Mouse (Mus musculus): ENCODE results near the gene Sytl4.

- TF ChIP-seq CTCF (IDR thresholded peaks at IDR 0.05; ENCODE audit: control insufficient read depth, insufficient read depth, low read length) (no peak), POLR2A (IDR thresholded peaks at IDR 0.05; ENCODE audit: borderline replicate concordance, control insufficient read depth, low read depth, low read length) (no peak)
Measured at GRCm38 (mm10) chrX:133995866-133996265, 14.3 kb upstream of the Sytl4 start.

All from bone marrow, adult 2 months (tissue).